Mouse (Mus musculus) G1E (cell line): ENCODE data around the gene Orm1.

Experiments
- CTCF ChIP-seq: IDR thresholded peaks from 2 replicates; pipeline ENCODE4 v1.5.1; 2012; ENCODE audit warnings: low read depth, low read length, inconsistent platforms, mixed read lengths
- POLR2AphosphoS5 ChIP-seq: IDR thresholded peaks from 2 replicates; pipeline ENCODE4 v1.6.1; 2012; ENCODE audit warnings: low read depth, low read length, inconsistent platforms; ENCODE audit not compliant: insufficient replicate concordance

DNA sequence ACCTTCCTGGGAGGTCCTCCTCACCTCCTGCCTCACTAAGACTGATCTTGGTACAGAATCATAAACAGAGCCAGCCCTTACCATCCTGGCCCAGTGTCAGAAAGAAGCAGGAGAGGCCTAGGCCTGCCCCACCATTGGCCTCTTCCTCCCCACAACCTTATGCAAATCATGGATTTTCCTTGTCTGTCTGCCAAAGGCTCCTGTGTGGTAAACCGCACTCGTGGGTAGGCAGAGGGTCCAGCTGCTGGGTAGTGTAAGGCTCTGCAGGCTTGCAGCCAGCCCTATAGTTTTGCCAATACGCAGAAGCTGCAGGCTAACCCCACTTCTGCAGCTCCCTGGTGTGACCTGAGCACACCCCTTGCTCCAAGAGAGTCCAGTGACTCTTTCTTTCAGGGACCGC is 41.7 kb upstream of the Orm1 start:
- no peak for TF ChIP-seq CTCF
- TF ChIP-seq POLR2AphosphoS5 = no peak
